Mouse (Mus musculus): ENCODE measurements around the gene Kmt2b. TPM values are rescaled to one million over a fixed set of nuclear protein-coding genes. Genes with fewer than 3 reads are reported as not detected.

Kmt2b gene
- total and polyA plus RNA-seq, 3 experiments = 8.4 to 32.8 (median 17.2) TPM

- no peak for DNase-seq (ENCODE audit: extremely low read depth)
- H3K4me2 ChIP-seq (ENCODE audit: insufficient read depth, low read depth, poor library complexity, severe bottlenecking) = peak overlapping the region; percentile 50
Observed at GRCm38 (mm10) chr7:30533941-30534632, 54.4 kb downstream of the Kmt2b start.

GRCm38 (mm10) chr7:30532931-30533330 is 55.6 kb downstream of the Kmt2b start:
- H3K9me3 ChIP-seq (replicated peaks; ENCODE audit: low read length) = no peaks in the 10 kb centered on the region
- dilution Hi-C loops (cut with MboI; ENCODE audit: extremely low pct_ligation_motif_present, extremely low pct_unique_long_range_greater_than_20kb, low sequenced_read_pairs) (no loop called here), in situ Hi-C loops (cut with MboI; ENCODE audit: low pct_ligation_motif_present, low pct_unique_long_range_greater_than_20kb, low sequenced_read_pairs) (no loop called here)
- H3K27ac ChIP-seq (ENCODE audit: insufficient read depth, low read depth) = no peak overlapping the region
- TF ChIP-seq MYC (IDR thresholded peaks at IDR 0.05; ENCODE audit: low read depth, low read length) (no peak), IRF4 (IDR thresholded peaks at IDR 0.05; ENCODE audit: low read depth, low read length) (no peak), ETS1 (conservative IDR thresholded peaks at IDR 0.05; ENCODE audit: low read depth, low read length) (no peak), MAX (IDR thresholded peaks at IDR 0.05; ENCODE audit: low read length) (no peak), BHLHE40 (IDR thresholded peaks at IDR 0.05; ENCODE audit: low read depth, low read length) (no peak), TBP (conservative IDR thresholded peaks at IDR 0.05; ENCODE audit: low read depth, low read length) (no peak), CHD2 (IDR thresholded peaks at IDR 0.05; ENCODE audit: low read length) (no peak), KAT2A (IDR thresholded peaks at IDR 0.05; ENCODE audit: insufficient replicate concordance, low read length) (no peak), USF1 (IDR thresholded peaks at IDR 0.05; ENCODE audit: low read depth, low read length) (no peak), NELFE (IDR thresholded peaks at IDR 0.05; ENCODE audit: low read depth, low read length) (no peak), POLR2AphosphoS2 (IDR thresholded peaks at IDR 0.05; ENCODE audit: low read depth, low read length) (no peak), MAFK (IDR thresholded peaks at IDR 0.05; ENCODE audit: insufficient replicate concordance, low read length) (no peak), ZNF384 (IDR thresholded peaks at IDR 0.05; ENCODE audit: low read depth, low read length) (no peak), CHD1 (IDR thresholded peaks at IDR 0.05; ENCODE audit: low read depth, low read length) (no peak), ZMIZ1 (IDR thresholded peaks at IDR 0.05; ENCODE audit: low read depth, low read length) (no peak), E2F4 (IDR thresholded peaks at IDR 0.05; ENCODE audit: insufficient replicate concordance, low read depth, low read length) (no peak), SMC3 (IDR thresholded peaks at IDR 0.05; ENCODE audit: low read depth, low read length) (no peak), UBTF (IDR thresholded peaks at IDR 0.05; ENCODE audit: low read depth, low read length) (no peak), HCFC1 (IDR thresholded peaks at IDR 0.05; ENCODE audit: low read depth, low read length) (no peak)
- H3K4me1 ChIP-seq (ENCODE audit: control insufficient read depth in 1 of 2, insufficient read depth in 2 of 2) = peaks cover 4 to 14% of the 10 kb centered on the region in 2 experiments
- H3K36me3 ChIP-seq (replicated peaks in 1 of 2; ENCODE audit: control insufficient read depth in 1 of 2, insufficient read depth in 1 of 2, low read length in 1 of 2) = peaks cover 25 to 57% of the 10 kb centered on the region in 2 experiments
- H3K4me3 ChIP-seq (replicated peaks in 1 of 3; ENCODE audit: low read depth in 2 of 3, low read length in 2 of 3, poor library complexity in 1 of 3) = no peak overlapping the region
- DNase-seq (ENCODE audit: extremely low read depth) = no peak
- no peak overlapping the region for H3K9ac ChIP-seq (ENCODE audit: insufficient read depth, low read depth)
- no peak overlapping the region for H3K4me2 ChIP-seq (ENCODE audit: insufficient read depth, low read depth, poor library complexity, severe bottlenecking)
- no peaks in the 10 kb centered on the region for H3K27me3 ChIP-seq (replicated peaks)
- H3K79me2 ChIP-seq (replicated peaks; ENCODE audit: control insufficient read depth, extremely low read depth, insufficient read depth, poor library complexity, severe bottlenecking) = no peaks in the 10 kb centered on the region

More at GRCm38 (mm10) chr7:30533941-30534632, 54.4 kb downstream of the Kmt2b start:
- TF ChIP-seq JUND (conservative IDR thresholded peaks at IDR 0.05; ENCODE audit: low read depth, low read length) (no peak), NELFE (IDR thresholded peaks at IDR 0.05; ENCODE audit: low read depth, low read length) (no peak), ZC3H11A (IDR thresholded peaks at IDR 0.05; ENCODE audit: low read depth, low read length) (no peak), ETS1 (conservative IDR thresholded peaks at IDR 0.05; ENCODE audit: low read depth, low read length) (no peak), MAFK (IDR thresholded peaks at IDR 0.05; ENCODE audit: insufficient replicate concordance, low read length) (no peak), HCFC1 (IDR thresholded peaks at IDR 0.05; ENCODE audit: low read depth, low read length) (no peak), ZKSCAN1 (IDR thresholded peaks at IDR 0.05; ENCODE audit: borderline replicate concordance, low read depth, low read length) (no peak), POLR2A (IDR thresholded peaks at IDR 0.05; ENCODE audit: low read depth, low read length) (no peak), PAX5 (IDR thresholded peaks at IDR 0.05; ENCODE audit: low read length) (no peak), MAZ (IDR thresholded peaks at IDR 0.05; ENCODE audit: low read depth, low read length) (no peak), TBP (conservative IDR thresholded peaks at IDR 0.05; ENCODE audit: low read depth, low read length) (no peak), RCOR1 (conservative IDR thresholded peaks at IDR 0.05; ENCODE audit: low read depth, low read length) (no peak), UBTF (IDR thresholded peaks at IDR 0.05; ENCODE audit: low read depth, low read length) (no peak), CHD2 (IDR thresholded peaks at IDR 0.05; ENCODE audit: low read length) (no peak), CHD1 (IDR thresholded peaks at IDR 0.05; ENCODE audit: low read depth, low read length) (no peak), JUN (IDR thresholded peaks at IDR 0.05; ENCODE audit: insufficient read depth, low read depth, low read length) (no peak)
- peak overlapping the region; percentile 32 to 83 (median 67) for H3K4me3 ChIP-seq (replicated peaks in 1 of 3; ENCODE audit: low read depth in 2 of 3, low read length in 2 of 3, poor library complexity in 1 of 3)
- H3K27me3 ChIP-seq (replicated peaks) = no peaks in the 10 kb centered on the region
- peak overlapping the region; percentile 56 for H3K9ac ChIP-seq (ENCODE audit: insufficient read depth, low read depth)
- H3K36me3 ChIP-seq (replicated peaks in 1 of 2; ENCODE audit: control insufficient read depth in 1 of 2, insufficient read depth in 1 of 2, low read length in 1 of 2) = peaks cover 19 to 54% of the 10 kb centered on the region in 2 experiments
- in situ Hi-C loops (cut with MboI; ENCODE audit: low pct_ligation_motif_present, low pct_unique_long_range_greater_than_20kb, low sequenced_read_pairs) (no loop called here), dilution Hi-C loops (cut with MboI; ENCODE audit: extremely low pct_ligation_motif_present, extremely low pct_unique_long_range_greater_than_20kb, low sequenced_read_pairs) (no loop called here)
- no peaks in the 10 kb centered on the region for H3K9me3 ChIP-seq (replicated peaks; ENCODE audit: low read length)
- no peaks in the 10 kb centered on the region for H3K79me2 ChIP-seq (replicated peaks; ENCODE audit: control insufficient read depth, extremely low read depth, insufficient read depth, poor library complexity, severe bottlenecking)
- H3K27ac ChIP-seq (ENCODE audit: insufficient read depth, low read depth) = no peak overlapping the region
- peaks cover 4 to 14% of the 10 kb centered on the region in 2 experiments for H3K4me1 ChIP-seq (ENCODE audit: control insufficient read depth in 1 of 2, insufficient read depth in 2 of 2)
